Mouse (Mus musculus): ENCODE data around the gene Szrd1. TPM values are rescaled to one million over a fixed set of nuclear protein-coding genes. Genes with fewer than 3 reads are reported as not detected.

Gene Szrd1
- polyA plus RNA-seq, 1 experiment: 10.7 TPM

DNA sequence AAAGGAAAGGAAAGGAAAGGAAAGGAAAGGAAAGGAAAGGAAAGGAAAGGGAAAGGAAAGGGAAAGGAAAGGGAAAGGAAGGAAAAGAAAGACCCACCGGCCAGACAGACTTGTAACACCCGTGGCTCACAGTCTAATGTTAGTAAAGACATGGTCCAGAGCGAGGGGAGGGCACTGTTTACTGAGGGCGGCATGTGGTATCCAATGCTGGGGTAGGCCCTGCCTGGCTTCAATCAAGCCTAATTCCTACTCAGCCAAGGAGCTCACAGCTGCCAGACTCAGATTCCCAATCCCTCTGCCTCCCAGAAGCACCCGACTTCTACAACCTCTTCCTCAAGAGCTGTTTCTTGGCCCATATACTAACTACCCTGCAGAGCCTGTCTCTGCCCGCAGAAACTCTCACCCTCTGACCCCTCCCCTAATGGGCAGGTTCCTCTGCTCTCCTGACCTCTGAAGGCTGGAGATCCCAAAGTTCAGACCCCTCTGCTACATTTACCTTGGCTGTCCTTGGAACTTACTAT, 10.3 kb downstream of the Szrd1 start:
- Histone ChIP-seq H3K27me3 (ENCODE audit: control insufficient read depth) (no peaks in the 10 kb centered on the region), H3K4me3 (replicated peaks) (no peak overlapping the region), H3K4me1 (ENCODE audit: control insufficient read depth) (peaks cover 19% of the 10 kb centered on the region), H3K9me3 (ENCODE audit: control insufficient read depth, low read length) (no peaks in the 10 kb centered on the region), H3K36me3 (ENCODE audit: control insufficient read depth) (peaks cover 39% of the 10 kb centered on the region)
- no peak for TF ChIP-seq GATA1 (IDR thresholded peaks at IDR 0.05; ENCODE audit: low read length)

GRCm38 (mm10) chr4:141123065-141123464, 16.5 kb downstream of the Szrd1 start:
- H3K4me1 ChIP-seq (ENCODE audit: control insufficient read depth): peaks cover 5% of the 10 kb centered on the region
- H3K9me3 ChIP-seq (ENCODE audit: control insufficient read depth, low read length): no peaks in the 10 kb centered on the region
- no peak overlapping the region for H3K4me3 ChIP-seq (replicated peaks)
- H3K27me3 ChIP-seq (ENCODE audit: control insufficient read depth): no peaks in the 10 kb centered on the region
- peaks cover 48% of the 10 kb centered on the region for H3K36me3 ChIP-seq (ENCODE audit: control insufficient read depth)
- TF ChIP-seq TAL1 (IDR thresholded peaks at IDR 0.05; ENCODE audit: low read length) (no peak), GATA1 (IDR thresholded peaks at IDR 0.05; ENCODE audit: low read length) (no peak)

DNA sequence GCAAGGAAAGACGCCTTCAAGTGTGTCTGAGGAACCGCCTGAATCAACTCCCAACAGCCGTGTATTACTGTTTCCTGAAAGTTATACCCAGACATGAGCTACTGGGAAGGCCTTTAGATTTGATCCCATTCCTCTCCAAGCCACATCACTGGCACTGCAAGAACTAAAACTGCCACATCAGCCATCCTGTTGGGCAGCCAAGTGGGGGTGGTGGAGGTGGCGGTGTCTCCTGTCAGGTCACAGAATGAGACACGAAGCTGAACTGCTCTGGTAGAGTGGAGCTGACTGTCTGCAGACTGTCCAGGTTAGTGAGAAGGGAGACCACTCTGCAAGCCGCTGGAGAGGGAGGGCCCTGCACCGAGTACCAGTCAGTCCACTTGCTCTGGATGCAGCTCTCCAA, 16.9 kb downstream of the Szrd1 start:
- Histone ChIP-seq H3K36me3 (ENCODE audit: control insufficient read depth) (peaks cover 52% of the 10 kb centered on the region), H3K4me3 (replicated peaks) (no peak overlapping the region), H3K27me3 (ENCODE audit: control insufficient read depth) (no peaks in the 10 kb centered on the region), H3K4me1 (ENCODE audit: control insufficient read depth) (peaks cover 5% of the 10 kb centered on the region), H3K9me3 (ENCODE audit: control insufficient read depth, low read length) (no peaks in the 10 kb centered on the region)
- TF ChIP-seq GATA1 (IDR thresholded peaks at IDR 0.05; ENCODE audit: low read length) (no peak), TAL1 (IDR thresholded peaks at IDR 0.05; ENCODE audit: low read length) (no peak)

DNA sequence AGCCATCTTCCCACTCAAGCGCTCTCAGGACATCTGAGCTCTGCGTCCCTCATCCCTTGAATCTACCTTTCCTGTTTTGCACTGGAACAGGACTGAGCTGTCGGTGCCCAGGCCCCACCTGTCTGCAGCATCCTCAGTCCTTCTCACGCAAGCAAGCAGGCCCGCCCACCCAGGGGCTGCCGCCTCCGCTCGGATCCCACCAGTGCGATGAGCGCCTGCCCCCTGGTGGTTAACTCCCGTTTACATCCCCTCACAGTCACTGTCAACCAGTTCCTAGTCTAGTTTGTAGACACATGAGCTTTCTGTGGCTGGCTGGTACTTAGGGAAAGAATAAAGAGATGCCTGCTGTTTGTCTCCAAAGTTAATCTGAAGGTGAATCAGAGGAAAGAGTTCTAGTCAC, 18.9 kb downstream of the Szrd1 start:
- TF ChIP-seq GATA1 (IDR thresholded peaks at IDR 0.05; ENCODE audit: low read length) (no peak), TAL1 (IDR thresholded peaks at IDR 0.05; ENCODE audit: low read length) (no peak)
- H3K27me3 ChIP-seq (ENCODE audit: control insufficient read depth): no peaks in the 10 kb centered on the region
- peaks cover 2% of the 10 kb centered on the region; the same call in 1 of the 2 replicates for H3K4me1 ChIP-seq (ENCODE audit: control insufficient read depth)
- peaks cover 60% of the 10 kb centered on the region for H3K36me3 ChIP-seq (ENCODE audit: control insufficient read depth)
- H3K9me3 ChIP-seq (ENCODE audit: control insufficient read depth, low read length): no peaks in the 10 kb centered on the region
- no peak overlapping the region for H3K4me3 ChIP-seq (replicated peaks)

- H3K4me1 ChIP-seq (ENCODE audit: control insufficient read depth): peaks cover 2% of the 10 kb centered on the region; the same call in 1 of the 2 replicates
- H3K9me3 ChIP-seq (ENCODE audit: control insufficient read depth, low read length): no peaks in the 10 kb centered on the region
- H3K36me3 ChIP-seq (ENCODE audit: control insufficient read depth): peaks cover 77% of the 10 kb centered on the region
- H3K4me3 ChIP-seq (replicated peaks): no peak overlapping the region
- no peak for TF ChIP-seq GATA1 (IDR thresholded peaks at IDR 0.05; ENCODE audit: low read length)
- TF ChIP-seq TAL1 (IDR thresholded peaks at IDR 0.05; ENCODE audit: low read length): no peak
- no peaks in the 10 kb centered on the region for H3K27me3 ChIP-seq (ENCODE audit: control insufficient read depth)
These were observed 20.9 kb downstream of the Szrd1 start for GRCm38 (mm10) chr4:141118691-141119090.

- no peak overlapping the region for H3K4me3 ChIP-seq (replicated peaks)
- peaks cover 85% of the 10 kb centered on the region for H3K36me3 ChIP-seq (ENCODE audit: control insufficient read depth)
- H3K9me3 ChIP-seq (ENCODE audit: control insufficient read depth, low read length): peaks cover 5% of the 10 kb centered on the region
- TF ChIP-seq GATA1 (IDR thresholded peaks at IDR 0.05; ENCODE audit: low read length): no peak
- no peak for TF ChIP-seq TAL1 (IDR thresholded peaks at IDR 0.05; ENCODE audit: low read length)
- H3K4me1 ChIP-seq (ENCODE audit: control insufficient read depth): no peaks in the 10 kb centered on the region; the same call in 1 of the 2 replicates
- H3K27me3 ChIP-seq (ENCODE audit: control insufficient read depth): no peaks in the 10 kb centered on the region
These were observed 24.2 kb downstream of the Szrd1 start for GRCm38 (mm10) chr4:141115398-141115797.

DNA sequence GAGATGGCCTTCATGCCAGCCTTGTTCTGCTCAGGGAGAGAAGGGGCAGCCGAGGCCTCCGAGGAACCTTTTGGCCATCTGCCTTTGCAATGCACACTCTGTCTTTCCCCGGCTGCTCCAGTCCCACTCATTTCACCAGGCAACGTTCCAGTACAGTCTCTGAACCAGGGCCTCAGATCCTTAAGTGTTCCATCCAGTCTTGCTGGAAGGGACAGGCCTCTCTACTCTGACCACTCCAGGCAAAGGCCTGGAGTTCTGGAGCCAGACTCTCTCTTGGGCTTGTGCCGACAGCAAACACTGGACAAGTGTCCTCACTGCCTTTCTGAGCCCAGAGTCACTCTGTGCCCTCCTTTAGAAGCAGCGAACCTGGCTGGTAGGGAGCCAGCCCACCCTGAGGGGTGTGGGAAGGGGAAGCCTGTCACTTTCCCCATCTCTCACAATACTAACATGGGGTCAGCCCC, 25.0 kb downstream of the Szrd1 start:
- no peak for TF ChIP-seq TAL1 (IDR thresholded peaks at IDR 0.05; ENCODE audit: low read length)
- TF ChIP-seq GATA1 (IDR thresholded peaks at IDR 0.05; ENCODE audit: low read length): no peak
- no peaks in the 10 kb centered on the region; the same call in 1 of the 2 replicates for H3K4me1 ChIP-seq (ENCODE audit: control insufficient read depth)
- no peak overlapping the region for H3K4me3 ChIP-seq (replicated peaks)
- peaks cover 84% of the 10 kb centered on the region for H3K36me3 ChIP-seq (ENCODE audit: control insufficient read depth)
- no peaks in the 10 kb centered on the region for H3K27me3 ChIP-seq (ENCODE audit: control insufficient read depth)
- peaks cover 7% of the 10 kb centered on the region for H3K9me3 ChIP-seq (ENCODE audit: control insufficient read depth, low read length)

DNA sequence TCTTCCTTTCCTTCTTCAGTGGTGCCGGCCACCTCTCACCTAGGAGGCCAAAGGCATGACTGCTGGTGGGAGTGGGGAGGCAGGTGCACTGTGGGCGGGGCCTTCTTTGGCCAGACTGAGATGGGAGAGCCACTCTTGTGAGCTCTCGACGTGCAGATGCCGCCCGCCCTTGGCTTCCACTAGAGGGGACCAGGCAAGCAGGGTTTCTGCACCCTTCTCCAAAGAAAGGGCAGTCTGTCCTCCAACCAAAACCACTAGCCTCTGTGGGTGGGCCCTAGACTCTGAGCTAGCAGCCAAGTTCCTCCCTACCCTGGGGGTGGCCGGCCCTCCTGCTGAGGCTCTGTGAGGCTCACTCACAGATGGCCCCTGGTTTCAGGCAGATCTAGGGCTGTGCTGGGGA, 25.7 kb downstream of the Szrd1 start:
- Histone ChIP-seq H3K9me3 (ENCODE audit: control insufficient read depth, low read length) (peaks cover 7% of the 10 kb centered on the region), H3K27me3 (ENCODE audit: control insufficient read depth) (no peaks in the 10 kb centered on the region), H3K36me3 (ENCODE audit: control insufficient read depth) (peaks cover 78% of the 10 kb centered on the region), H3K4me3 (replicated peaks) (no peak overlapping the region), H3K4me1 (ENCODE audit: control insufficient read depth) (no peaks in the 10 kb centered on the region)
- TF ChIP-seq TAL1 (IDR thresholded peaks at IDR 0.05; ENCODE audit: low read length) (no peak), GATA1 (IDR thresholded peaks at IDR 0.05; ENCODE audit: low read length) (no peak)

DNA sequence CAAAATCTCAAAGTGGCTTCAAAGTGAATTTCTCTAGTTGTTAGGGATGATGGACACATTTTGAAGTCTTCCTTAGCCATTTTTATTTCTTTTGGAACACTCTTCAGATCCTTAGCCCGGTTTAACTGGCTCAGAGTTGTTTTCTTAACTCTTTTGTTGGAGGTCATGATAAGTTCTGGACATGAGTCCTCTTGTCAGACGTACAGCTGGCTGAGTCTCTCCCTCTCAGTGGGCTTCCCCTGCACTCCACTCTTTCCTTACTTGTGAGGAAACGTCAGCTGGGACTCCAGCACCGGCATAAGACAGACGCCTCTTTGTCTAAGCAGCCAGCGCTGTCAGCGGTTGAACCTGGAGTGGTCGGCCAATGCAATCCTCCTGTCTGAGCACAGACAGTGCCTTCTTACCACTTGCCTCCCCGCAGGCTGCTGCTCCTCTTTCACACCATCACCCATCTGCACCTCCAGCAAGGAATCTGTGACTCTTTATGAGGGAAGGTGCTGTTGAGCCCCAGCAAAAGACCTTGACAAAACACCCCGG, 31.3 kb downstream of the Szrd1 start:
- H3K36me3 ChIP-seq (ENCODE audit: control insufficient read depth): peaks cover 26% of the 10 kb centered on the region
- H3K4me3 ChIP-seq (replicated peaks): no peak overlapping the region
- peaks cover 2% of the 10 kb centered on the region; the same call in 1 of the 2 replicates for H3K27me3 ChIP-seq (ENCODE audit: control insufficient read depth)
- peaks cover 7% of the 10 kb centered on the region for H3K9me3 ChIP-seq (ENCODE audit: control insufficient read depth, low read length)
- TF ChIP-seq GATA1 (IDR thresholded peaks at IDR 0.05; ENCODE audit: low read length) (no peak), TAL1 (IDR thresholded peaks at IDR 0.05; ENCODE audit: low read length) (no peak)
- H3K4me1 ChIP-seq (ENCODE audit: control insufficient read depth): no peaks in the 10 kb centered on the region
